Mouse (Mus musculus) right cerebral cortex, adult 18-20 months (tissue): ENCODE data around the gene Zfp592.
"Not testable (repeated sequence)": the region's sequence is repeated elsewhere in the genome, so short reads cannot be mapped to it uniquely, and the experiment has no call there.

Experiments used
- DNase-seq: peaks from one replicate; pipeline ENCODE4 v3.0.0; 2022; ENCODE audit warnings: mixed read lengths

The Zfp592 gene

GRCm38 (mm10) chr7:80992980-80993833 is at the start of gene Zfp592:
Zfp592 (plus strand) TSS chr7:80993681.
- peak; percentile 71 for DNase-seq

- peak; percentile 96 for DNase-seq
Measured at GRCm38 (mm10) chr7:80947445-80948350, 45.8 kb upstream of the Zfp592 start, which contains the start of gene Sec11a. Sec11a (minus strand) TSS chr7:80947780.

GRCm38 (mm10) chr7:80951461-80951860 is 42.0 kb upstream of the Zfp592 start:
- no peak for DNase-seq

- no peak for DNase-seq
Measured at GRCm38 (mm10) chr7:80952140-80952539, 41.3 kb upstream of the Zfp592 start.

- no peak for DNase-seq
Measured at GRCm38 (mm10) chr7:80954251-80954650, 39.2 kb upstream of the Zfp592 start.

- no peak for DNase-seq
Measured at GRCm38 (mm10) chr7:80956891-80957290, 36.6 kb upstream of the Zfp592 start.

- DNase-seq = no peak
Measured at GRCm38 (mm10) chr7:80959003-80959402, 34.5 kb upstream of the Zfp592 start.

GRCm38 (mm10) chr7:80962799-80963198 is 30.7 kb upstream of the Zfp592 start:
- DNase-seq = no peak

- no peak for DNase-seq
Measured at GRCm38 (mm10) chr7:80970913-80971312, 22.6 kb upstream of the Zfp592 start.

GRCm38 (mm10) chr7:80971419-80971818 is 22.1 kb upstream of the Zfp592 start:
- no peak for DNase-seq

GRCm38 (mm10) chr7:80972082-80972481 is 21.4 kb upstream of the Zfp592 start:
- DNase-seq = no peak

- not testable (repeated sequence) for DNase-seq
Measured at GRCm38 (mm10) chr7:80972920-80973637, 20.4 kb upstream of the Zfp592 start.

- not testable (repeated sequence) for DNase-seq
Measured at GRCm38 (mm10) chr7:80973638-80974015, 19.9 kb upstream of the Zfp592 start.

GRCm38 (mm10) chr7:80980566-80980965 is 12.9 kb upstream of the Zfp592 start:
- no peak for DNase-seq

GRCm38 (mm10) chr7:80986458-80987187 is 6.9 kb upstream of the Zfp592 start:
- DNase-seq = no peak

- DNase-seq = no peak
Measured at GRCm38 (mm10) chr7:80987805-80988625, 5.5 kb upstream of the Zfp592 start.

- no peak for DNase-seq
Measured at GRCm38 (mm10) chr7:80990276-80990675, 3.2 kb upstream of the Zfp592 start.

GRCm38 (mm10) chr7:80991589-80991988 is 1.9 kb upstream of the Zfp592 start:
- DNase-seq = no peak

GRCm38 (mm10) chr7:80992063-80992462 is 1.4 kb upstream of the Zfp592 start:
- DNase-seq = no peak

- peak; percentile 9 for DNase-seq
Measured at GRCm38 (mm10) chr7:80992631-80992979, 876 bp upstream of the Zfp592 start.
